Mouse (Mus musculus) heart, postnatal 25 days (tissue): ENCODE data around the gene Gm11172. TPM values are rescaled to one million over a fixed set of nuclear protein-coding genes. Genes with fewer than 3 reads are reported as not detected.
"Not testable (repeated sequence)": the region's sequence is repeated elsewhere in the genome, so short reads cannot be mapped to it uniquely, and the experiment has no call there.

Experiments
- DNase-seq: peaks from one replicate; pipeline ENCODE4 v3.0.0; 2022; ENCODE audit warnings: low spot score
- intact Hi-C: fragments of 180-260 bp; cut with DNase I; formaldehyde crosslinking; loops from one replicate; pipeline ENCODE4 v1.15.1; 2025
- total RNA-seq, 2 experiments: library from RNA; stranded (reverse); gene quantifications; 2 replicates each; pipeline ENCODE4 v1.2.3; 2021

Gm11172 gene
- total RNA-seq, 2 experiments from 2014 or later = not detected

GRCm38 (mm10) chr16:10849965-10850861 is 37.5 kb downstream of the Gm11172 start:
- intact Hi-C loops = loop anchor here (5.0 kb wide), 1 partner anchor 213 kb away; no protein-coding TSS in a partner anchor
- DNase-seq = peak; percentile 60

- peak; percentile 23 for DNase-seq
- intact Hi-C loops = no loop called here
These were observed 38.2 kb downstream of the Gm11172 start for GRCm38 (mm10) chr16:10850905-10851304.

GRCm38 (mm10) chr16:10852216-10852615 is 39.5 kb downstream of the Gm11172 start:
- intact Hi-C loops, DNase-seq: not testable (repeated sequence)

GRCm38 (mm10) chr16:10859726-10860245 is 47.1 kb downstream of the Gm11172 start:
- DNase-seq = no peak
- intact Hi-C loops = no loop called here

- peak; percentile 48 for DNase-seq
- intact Hi-C loops = no loop called here
These were observed 48.7 kb downstream of the Gm11172 start for GRCm38 (mm10) chr16:10861408-10861807.

Other genes with a start within 250 kb of the Gm11172 start
- gene Socs1, start 27.4 kb upstream of the Gm11172 start, total RNA-seq = under 1 TPM; 0.45 to 0.62 TPM
- not detected for gene Tnp2, start 24.3 kb upstream of the Gm11172 start, total RNA-seq
- gene Prm3, start 22.0 kb upstream of the Gm11172 start, total RNA-seq = not detected
- not detected for gene Prm2, start 16.8 kb upstream of the Gm11172 start, total RNA-seq
- not detected for gene Prm1, start 7.1 kb upstream of the Gm11172 start, total RNA-seq
- gene Rmi2, start 22.1 kb downstream of the Gm11172 start, total RNA-seq = under 1 TPM; 0.56 to 0.62 TPM
- 10 to 100 TPM; 28.3 to 33.3 TPM for gene Snn, start 248.0 kb downstream of the Gm11172 start, total RNA-seq